Mouse (Mus musculus) lung, adult 2 months (tissue): ENCODE data around the gene Smc3. TPM values are rescaled to one million over a fixed set of nuclear protein-coding genes. Genes with fewer than 3 reads are reported as not detected.
"Not testable (repeated sequence)": the region's sequence is repeated elsewhere in the genome, so short reads cannot be mapped to it uniquely, and the experiment has no call there.

Source experiments
- DNase-seq: peaks from one replicate; pipeline ENCODE4 v3.0.0; 2022
- H3K4me1 ChIP-seq: fragments of 200-500 bp; 2 replicates; pipeline ENCODE4 v1.6.1; 2011; ENCODE audit warnings: low read length; ENCODE audit not compliant: control insufficient read depth, insufficient read depth
- H3K4me3 ChIP-seq: fragments of 200-500 bp; replicated peaks from 2 replicates; pipeline ENCODE3; 2011; ENCODE audit warnings: low read depth, mild to moderate bottlenecking, control low read depth, low read length; ENCODE audit errors: extremely low read depth
- CTCF ChIP-seq: fragments of 200-500 bp; IDR thresholded peaks from 2 replicates; pipeline ENCODE4 v1.5.1; 2011; ENCODE audit warnings: mild to moderate bottlenecking, low read length, control low read depth; ENCODE audit not compliant: insufficient read depth
- POLR2A ChIP-seq: fragments of 200-500 bp; IDR thresholded peaks from 2 replicates; pipeline ENCODE4 v1.6.1; 2011; ENCODE audit warnings: low read depth, mild to moderate bottlenecking, control low read depth, low read length, borderline replicate concordance; ENCODE audit errors: extremely low read depth
- WGBS: fragments of 180-500 bp; shearing (Covaris S2); methylation state at CpG from one replicate; pipeline ENCODE4 v1.1.7; 2018; 5-methylcytosine and 5-hydroxymethylcytosine counted together
- polyA plus RNA-seq: library from polyadenylated mRNA; depleted of rRNA; stranded (reverse); fragments of >200 nt; gene quantifications from 2 replicates; pipeline ENCODE4 v1.2.3, GENCODE M21; 2012

Gene Smc3
- polyA plus RNA-seq, 1 experiment = 5.3 TPM

GRCm38 (mm10) chr19:53575296-53576010 is 24.7 kb upstream of the Smc3 start:
- peaks cover 3% of the 10 kb centered on the region for H3K4me1 ChIP-seq
- no peak overlapping the region for H3K4me3 ChIP-seq
- 75% methylated on average over 4 of the region's 4 CpGs for WGBS
- no peak for TF ChIP-seq CTCF
- no peak for TF ChIP-seq POLR2A
- DNase-seq = peak; percentile 0

GRCm38 (mm10) chr19:53576061-53576460 is 24.1 kb upstream of the Smc3 start:
- TF ChIP-seq POLR2A (no peak), CTCF (no peak)
- Histone ChIP-seq H3K4me3 (no peak overlapping the region), H3K4me1 (peaks cover 3% of the 10 kb centered on the region)
- DNase-seq = no peak
- WGBS = 45% methylated on average over 7 of the region's 7 CpGs

GRCm38 (mm10) chr19:53577025-53577800 is 23.0 kb upstream of the Smc3 start:
- no peak overlapping the region for H3K4me3 ChIP-seq
- peaks cover 3% of the 10 kb centered on the region for H3K4me1 ChIP-seq
- TF ChIP-seq POLR2A (no peak), CTCF (no peak)
- DNase-seq = no peak
- 51% methylated on average over 11 of the region's 11 CpGs for WGBS

GRCm38 (mm10) chr19:53578597-53579252 is 21.5 kb upstream of the Smc3 start:
- TF ChIP-seq POLR2A (no peak), CTCF (peak; percentile 40; the same call in 1 of the 2 replicates)
- DNase-seq = peak; percentile 46
- Histone ChIP-seq H3K4me3 (no peak overlapping the region), H3K4me1 (peaks cover 3% of the 10 kb centered on the region)
- WGBS = 11% methylated on average over 8 of the region's 8 CpGs

GRCm38 (mm10) chr19:53580271-53580670 is 19.9 kb upstream of the Smc3 start:
- H3K4me3 ChIP-seq, H3K4me1 ChIP-seq, DNase-seq: not testable (repeated sequence)
- 87% methylated on average over 8 of the region's 8 CpGs for WGBS

GRCm38 (mm10) chr19:53587686-53588085 is 12.5 kb upstream of the Smc3 start:
- WGBS = 88% methylated on average over 3 of the region's 3 CpGs
- DNase-seq, H3K4me1 ChIP-seq, H3K4me3 ChIP-seq: not testable (repeated sequence)

- WGBS = 94% methylated on average over 7 of the region's 7 CpGs
- not testable (repeated sequence) for H3K4me1 ChIP-seq, DNase-seq, H3K4me3 ChIP-seq
Measured at GRCm38 (mm10) chr19:53588968-53589367, 11.2 kb upstream of the Smc3 start, which contains the start of gene Nutf2-ps1. Gene Nutf2-ps1 (minus strand): TSS chr19:53589068.

- WGBS = 71% methylated on average over 7 of the region's 7 CpGs
- no peak for DNase-seq
- no peak overlapping the region for H3K4me3 ChIP-seq
- TF ChIP-seq POLR2A (no peak), CTCF (no peak)
- H3K4me1 ChIP-seq = peaks cover under 1% of the 10 kb centered on the region; the same call in 1 of the 2 replicates
Measured at GRCm38 (mm10) chr19:53596723-53597474, 3.3 kb upstream of the Smc3 start.

GRCm38 (mm10) chr19:53600549-53601362 is 558 bp downstream of the Smc3 start:
- Histone ChIP-seq H3K4me3 (peak overlapping the region; percentile 98), H3K4me1 (peaks cover 4% of the 10 kb centered on the region)
- TF ChIP-seq CTCF (no peak), POLR2A (0 out of 2 replicates have a peak, but pooled peaks have one; percentile 6)
- under 1% methylated on average over 80 of the region's 82 CpGs for WGBS
- peak; percentile 65 for DNase-seq
